Mouse (Mus musculus) olfactory bulb, adult 2 months (tissue): ENCODE measurements around the gene Mcu. TPM values are rescaled to one million over a fixed set of nuclear protein-coding genes. Genes with fewer than 3 reads are reported as not detected.

ENCODE experiments used
- H3K27ac ChIP-seq: fragments of 200-500 bp; 2 replicates; pipeline ENCODE4 v1.5.1; 2012; ENCODE audit warnings: low read depth, low read length; ENCODE audit not compliant: insufficient read depth
- H3K4me1 ChIP-seq: fragments of 200-500 bp; 2 replicates; pipeline ENCODE4 v1.6.1; 2012; ENCODE audit warnings: low read length; ENCODE audit not compliant: control insufficient read depth, insufficient read depth
- H3K4me3 ChIP-seq: fragments of 200-500 bp; 2 replicates; pipeline ENCODE4 v1.5.1; 2012; ENCODE audit warnings: mild to moderate bottlenecking, low read depth, low read length, moderate library complexity; ENCODE audit not compliant: insufficient read depth
- CTCF ChIP-seq: fragments of 200-500 bp; IDR thresholded peaks from 2 replicates; pipeline ENCODE4 v1.5.1; 2012; ENCODE audit warnings: low read depth, mild to moderate bottlenecking, low read length, moderate library complexity; ENCODE audit not compliant: insufficient read depth
- POLR2A ChIP-seq: fragments of 200-500 bp; IDR thresholded peaks from 2 replicates; pipeline ENCODE4 v1.6.1; 2012; ENCODE audit warnings: mild to moderate bottlenecking, low read depth, low read length, moderate library complexity; ENCODE audit not compliant: insufficient read depth
- WGBS: fragments of 180-500 bp; shearing (Covaris S2); methylation state at CpG from one replicate; pipeline ENCODE4 v1.1.7; 2018; 5-methylcytosine and 5-hydroxymethylcytosine counted together
- polyA plus RNA-seq: library from polyadenylated mRNA; stranded (reverse); fragments of >200 nt; gene quantifications from 2 replicates; pipeline ENCODE4 v1.2.4, GENCODE M21; 2012; ENCODE audit warnings: low replicate concordance; ENCODE audit not compliant: missing spikeins, insufficient read depth, insufficient read length

The Mcu gene
- polyA plus RNA-seq, 1 experiment = not detected

DNA sequence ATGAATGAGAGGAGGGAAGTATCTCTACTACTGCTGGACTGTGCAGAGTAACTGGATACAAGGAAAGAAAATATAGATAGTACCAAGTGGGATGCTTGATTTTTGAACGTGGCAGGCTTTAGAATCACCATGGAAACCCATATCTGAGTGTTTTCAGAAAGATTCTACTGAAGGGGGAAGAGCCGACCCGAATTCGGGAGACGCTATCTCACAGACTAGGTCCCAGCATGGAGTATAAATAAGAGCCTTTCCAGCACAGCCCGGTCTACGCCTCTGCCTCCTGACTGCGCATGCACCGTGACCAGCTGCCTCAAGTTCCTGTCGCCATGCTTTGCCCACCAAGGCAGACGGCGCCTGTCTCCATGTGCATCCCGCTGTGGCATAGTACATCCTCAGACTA lies 49.5 kb downstream of the Mcu start:
- WGBS = 78% methylated on average over 13 of the region's 13 CpGs
- no peak for TF ChIP-seq POLR2A
- TF ChIP-seq CTCF = no peak
- 0 out of 2 replicates have a peak, but pooled peaks cover 2% of the 10 kb centered on the region for H3K4me1 ChIP-seq
- no peak overlapping the region for H3K27ac ChIP-seq
- no peak overlapping the region for H3K4me3 ChIP-seq

DNA sequence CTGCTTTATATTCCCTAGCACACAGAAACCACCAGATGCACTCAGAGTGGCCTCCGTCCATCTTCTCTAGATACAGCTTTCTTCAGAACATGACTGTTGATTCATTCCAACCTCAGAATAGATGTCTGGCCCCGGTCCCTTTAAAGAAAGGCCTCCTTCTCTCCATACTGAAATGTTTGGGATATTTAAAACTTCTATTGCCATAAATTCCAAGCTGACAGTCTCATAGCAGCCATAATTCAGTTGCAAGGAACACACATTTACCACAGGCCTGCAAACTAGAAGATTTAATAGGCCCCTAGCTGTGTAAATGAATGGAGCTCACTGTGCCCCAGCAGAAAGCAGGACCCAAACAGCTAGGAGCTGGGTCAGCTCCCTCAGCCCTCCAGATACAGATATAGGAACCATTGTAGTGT lies 50.5 kb downstream of the Mcu start:
- H3K27ac ChIP-seq = no peak overlapping the region
- TF ChIP-seq POLR2A (no peak), CTCF (no peak)
- 0 out of 2 replicates have a peak, but pooled peaks cover 2% of the 10 kb centered on the region for H3K4me1 ChIP-seq
- 67% methylated on average over 2 of the region's 2 CpGs for WGBS
- no peak overlapping the region for H3K4me3 ChIP-seq

GRCm38 (mm10) chr10:59564551-59564950 lies 51.9 kb downstream of the Mcu start:
- H3K27ac ChIP-seq = no peak overlapping the region
- 79% methylated on average over 5 of the region's 5 CpGs for WGBS
- TF ChIP-seq CTCF (no peak), POLR2A (no peak)
- H3K4me1 ChIP-seq = 0 out of 2 replicates have a peak, but pooled peaks cover 2% of the 10 kb centered on the region
- no peak overlapping the region for H3K4me3 ChIP-seq

- Histone ChIP-seq H3K4me3 (no peak overlapping the region), H3K27ac (no peak overlapping the region), H3K4me1 (0 out of 2 replicates have a peak, but pooled peaks cover 2% of the 10 kb centered on the region)
- TF ChIP-seq POLR2A = no peak
- TF ChIP-seq CTCF = no peak
- WGBS = 82% methylated on average over 4 of the region's 4 CpGs
Measured at GRCm38 (mm10) chr10:59562511-59562910, 54.0 kb downstream of the Mcu start.

GRCm38 (mm10) chr10:59560126-59560525 lies 56.4 kb downstream of the Mcu start:
- 96% methylated on average over 5 of the region's 5 CpGs for WGBS
- Histone ChIP-seq H3K4me3 (no peak overlapping the region), H3K27ac (no peak overlapping the region), H3K4me1 (no peaks in the 10 kb centered on the region)
- TF ChIP-seq CTCF (no peak), POLR2A (no peak)

GRCm38 (mm10) chr10:59558602-59559001 lies 57.9 kb downstream of the Mcu start:
- TF ChIP-seq CTCF = no peak
- no peak for TF ChIP-seq POLR2A
- Histone ChIP-seq H3K4me3 (no peak overlapping the region), H3K27ac (no peak overlapping the region), H3K4me1 (no peaks in the 10 kb centered on the region)
- WGBS = 82% methylated on average over 4 of the region's 4 CpGs

GRCm38 (mm10) chr10:59558164-59558563 lies 58.3 kb downstream of the Mcu start:
- Histone ChIP-seq H3K27ac (no peak overlapping the region), H3K4me3 (no peak overlapping the region), H3K4me1 (no peaks in the 10 kb centered on the region)
- no peak for TF ChIP-seq CTCF
- no peak for TF ChIP-seq POLR2A
- 88% methylated on average over 5 of the region's 5 CpGs for WGBS

DNA sequence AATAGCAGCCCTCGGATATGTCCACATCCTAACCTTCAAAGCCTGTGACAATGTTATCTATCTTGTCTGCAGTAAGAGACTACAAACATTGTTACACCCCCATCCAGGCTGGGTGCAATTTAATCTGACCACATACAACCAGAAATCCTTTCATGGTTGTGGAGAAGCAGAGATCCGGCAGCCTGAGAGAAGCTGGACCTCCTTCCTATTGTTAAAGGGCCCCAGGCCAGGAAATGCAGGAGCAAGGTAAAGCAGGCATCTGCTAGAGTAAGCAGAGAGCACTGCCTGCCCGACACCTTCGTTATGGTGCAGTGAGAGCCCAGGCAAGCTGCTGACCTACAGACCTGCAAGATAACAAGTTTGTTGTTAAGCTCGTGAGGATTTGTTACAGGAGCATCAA lies 60.0 kb downstream of the Mcu start:
- WGBS = 72% methylated on average over 5 of the region's 5 CpGs
- Histone ChIP-seq H3K27ac (no peak overlapping the region), H3K4me3 (no peak overlapping the region), H3K4me1 (no peaks in the 10 kb centered on the region)
- TF ChIP-seq CTCF = no peak

DNA sequence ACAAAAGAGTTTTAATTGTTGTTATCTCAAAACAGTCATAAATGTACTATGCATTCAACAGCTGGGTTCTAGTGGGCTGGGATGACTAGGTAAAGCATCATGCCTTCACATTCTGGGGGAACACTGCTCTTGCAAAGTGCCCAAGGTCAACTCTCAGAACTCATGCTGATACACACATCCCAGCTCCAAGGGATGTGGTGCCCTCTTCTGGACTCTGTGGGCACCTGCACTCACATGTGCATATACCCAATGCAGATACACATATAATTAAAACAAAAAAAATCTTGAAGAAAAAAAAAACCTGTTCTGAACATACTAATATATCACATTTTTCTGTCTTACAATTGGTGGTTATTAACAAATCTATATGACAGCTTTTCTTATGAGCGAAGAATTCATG lies 62.2 kb downstream of the Mcu start:
- 98% methylated on average over 1 of the region's 1 CpGs for WGBS

GRCm38 (mm10) chr10:59552456-59552855 lies 64.0 kb downstream of the Mcu start:
- TF ChIP-seq CTCF (no peak), POLR2A (no peak)
- WGBS = 73% methylated on average over 1 of the region's 1 CpGs
- no peak overlapping the region for H3K27ac ChIP-seq
- no peak overlapping the region for H3K4me3 ChIP-seq
- H3K4me1 ChIP-seq = peaks cover 7% of the 10 kb centered on the region; the same call in 1 of the 2 replicates

More for the DNA sequence above, 62.2 kb downstream of the Mcu start:
- TF ChIP-seq POLR2A (no peak), CTCF (no peak)
- Histone ChIP-seq H3K4me3 (no peak overlapping the region), H3K4me1 (no peaks in the 10 kb centered on the region), H3K27ac (no peak overlapping the region)
